Mouse (Mus musculus): ENCODE data around the gene Rab3a.

Gene Rab3a

GRCm38 (mm10) chr8:70776496-70777444 lies 22.3 kb downstream of the Rab3a start, which contains the start of gene Pik3r2:
Pik3r2 (minus strand) TSS chr8:70776713.
- DNase-seq: peak; percentile 94 to 100

DNA sequence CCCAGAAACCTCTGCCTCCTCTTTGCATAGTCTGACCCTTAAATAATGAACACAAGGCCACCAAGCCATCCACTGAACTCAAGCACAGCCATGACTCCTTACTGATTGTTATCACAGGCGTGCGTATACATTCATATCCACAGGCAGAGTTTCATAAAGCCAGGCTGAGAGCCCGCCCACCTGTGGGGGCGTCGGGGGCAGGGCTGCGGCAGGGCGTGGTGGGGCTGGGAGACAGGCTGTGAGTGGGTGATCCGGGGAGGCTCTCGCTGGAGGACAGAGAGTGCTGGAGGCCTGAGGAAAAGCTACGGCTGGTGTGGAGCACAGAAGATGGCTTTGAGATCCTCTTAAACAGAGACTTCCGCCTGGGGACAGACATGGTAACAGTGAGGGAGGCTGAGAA lies 25.6 kb downstream of the Rab3a start:
- DNase-seq: no peak

GRCm38 (mm10) chr8:70786291-70787050 lies 32.0 kb downstream of the Rab3a start:
- DNase-seq: no peak

DNA sequence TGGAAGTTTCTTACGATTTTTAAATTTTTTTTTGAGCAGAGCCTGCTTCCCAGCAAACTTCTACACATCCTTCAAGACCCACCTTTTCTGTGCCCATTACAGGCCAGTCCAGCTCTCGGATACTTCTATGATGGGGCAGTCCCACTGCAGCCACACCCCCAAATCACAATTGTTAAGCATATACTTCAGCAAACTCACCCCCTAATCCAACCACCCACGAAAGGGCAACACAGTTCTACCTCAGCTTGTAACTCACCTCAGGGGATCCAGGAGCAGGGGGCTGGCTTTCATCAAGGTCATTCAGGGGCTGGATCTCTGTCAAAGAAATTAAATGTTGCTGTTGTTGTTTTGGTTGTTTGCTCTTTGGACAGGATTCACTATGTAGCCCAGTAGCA lies 32.6 kb downstream of the Rab3a start:
- no peak for DNase-seq

DNA sequence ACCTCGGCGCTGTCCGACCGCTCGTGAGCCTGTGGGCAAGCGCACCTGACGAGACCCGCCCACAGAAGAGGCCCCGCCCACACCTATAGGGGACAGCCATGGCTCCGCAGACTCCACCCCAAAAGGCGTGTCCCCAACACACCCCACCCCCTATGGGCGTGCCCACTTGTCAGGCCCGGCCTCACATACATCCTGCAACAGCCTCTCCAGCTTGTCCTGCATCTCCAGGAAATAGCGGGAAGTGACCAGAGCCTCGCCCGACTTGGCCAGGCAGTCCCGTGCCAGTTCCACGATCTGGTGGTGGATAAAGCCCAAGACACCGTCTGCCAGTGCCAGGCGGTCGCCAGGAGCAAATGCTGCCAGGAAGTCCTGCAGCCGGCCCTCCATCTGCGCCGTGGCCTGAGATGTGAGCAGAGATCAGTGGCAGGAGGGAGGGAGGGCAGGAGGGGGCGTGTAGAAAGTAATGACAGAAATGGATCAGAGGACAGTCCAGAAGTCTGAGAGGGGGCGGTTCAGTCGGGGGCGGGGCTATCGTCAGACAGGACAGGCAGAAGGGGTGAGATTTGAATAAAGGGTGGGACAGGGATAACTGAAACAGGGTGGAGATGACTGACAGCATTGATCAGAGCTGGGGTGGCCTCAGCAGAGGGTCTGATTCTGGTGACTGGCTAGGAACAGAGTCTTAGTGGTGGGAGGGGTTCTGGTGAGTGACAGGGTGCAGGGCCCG lies 33.6 kb downstream of the Rab3a start:
- DNase-seq: peak; percentile 88 to 91

DNA sequence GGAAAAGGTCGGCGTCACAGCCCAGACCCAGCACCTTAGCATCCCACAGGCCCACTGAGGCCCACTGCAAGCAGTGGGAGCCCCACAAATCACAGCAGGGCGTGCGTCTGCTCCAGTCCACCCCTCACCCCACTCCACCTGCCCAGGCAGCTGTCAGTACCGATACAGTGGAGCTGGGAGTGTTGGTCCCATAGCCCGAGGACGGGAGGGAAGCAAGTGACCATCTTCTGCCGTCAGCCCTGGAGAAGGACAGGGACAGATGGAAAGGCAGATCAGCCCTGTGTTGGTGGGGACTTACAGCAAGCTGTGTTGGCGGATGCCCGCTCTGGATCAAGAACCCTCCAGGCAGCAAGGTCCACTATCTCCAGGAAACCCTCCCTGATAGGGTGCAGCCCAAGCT lies 34.6 kb downstream of the Rab3a start:
- DNase-seq: no peak

DNA sequence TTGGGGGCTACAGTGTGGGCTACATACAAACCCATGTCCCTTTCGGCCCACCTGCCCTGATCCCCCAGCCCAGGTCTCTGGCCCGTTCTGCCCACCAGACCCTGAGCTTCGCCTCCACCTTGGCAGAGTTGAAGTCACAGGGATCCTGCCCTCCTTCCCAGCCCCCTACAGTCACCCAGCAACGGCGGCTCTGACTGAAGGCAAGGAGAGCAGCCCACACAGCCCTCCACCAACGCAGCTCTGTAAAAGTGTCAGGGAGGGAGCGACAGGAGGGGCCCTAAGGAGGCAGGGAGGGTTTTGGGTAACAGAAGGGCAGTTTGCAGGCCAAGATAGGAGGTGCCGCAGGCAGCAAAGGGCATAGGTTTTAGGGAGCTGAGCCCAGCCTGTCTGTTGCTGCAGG lies 36.4 kb downstream of the Rab3a start:
- DNase-seq: no peak

GRCm38 (mm10) chr8:70791294-70791701 lies 36.8 kb downstream of the Rab3a start:
- DNase-seq: no peak

GRCm38 (mm10) chr8:70791975-70792691 lies 37.7 kb downstream of the Rab3a start:
- DNase-seq: peak; percentile 85 to 90

- DNase-seq: peak; percentile 65
Measured at GRCm38 (mm10) chr8:70792700-70793099, 38.2 kb downstream of the Rab3a start.

- DNase-seq: no peak
Measured at GRCm38 (mm10) chr8:70794215-70794614, 39.7 kb downstream of the Rab3a start.

DNA sequence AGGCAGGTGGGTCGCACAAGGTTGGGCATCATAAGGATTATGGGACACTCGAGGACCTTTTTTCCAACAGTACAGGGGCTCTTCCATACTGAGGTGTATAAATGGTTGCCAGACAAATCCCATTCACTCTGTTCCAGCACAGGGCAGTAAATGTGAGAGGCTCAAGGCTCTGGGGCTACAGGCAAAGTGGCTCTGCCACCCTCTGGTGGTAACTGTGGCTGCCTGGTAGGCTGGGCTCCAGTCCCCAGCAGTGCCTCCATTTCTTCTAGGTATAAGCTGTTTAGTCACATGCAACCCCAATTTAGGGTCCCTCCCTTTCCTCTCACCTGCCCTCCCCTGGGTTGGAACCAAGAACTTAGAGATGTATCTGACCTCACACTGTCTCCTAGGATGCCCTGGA lies 40.9 kb downstream of the Rab3a start:
- DNase-seq: no peak

DNA sequence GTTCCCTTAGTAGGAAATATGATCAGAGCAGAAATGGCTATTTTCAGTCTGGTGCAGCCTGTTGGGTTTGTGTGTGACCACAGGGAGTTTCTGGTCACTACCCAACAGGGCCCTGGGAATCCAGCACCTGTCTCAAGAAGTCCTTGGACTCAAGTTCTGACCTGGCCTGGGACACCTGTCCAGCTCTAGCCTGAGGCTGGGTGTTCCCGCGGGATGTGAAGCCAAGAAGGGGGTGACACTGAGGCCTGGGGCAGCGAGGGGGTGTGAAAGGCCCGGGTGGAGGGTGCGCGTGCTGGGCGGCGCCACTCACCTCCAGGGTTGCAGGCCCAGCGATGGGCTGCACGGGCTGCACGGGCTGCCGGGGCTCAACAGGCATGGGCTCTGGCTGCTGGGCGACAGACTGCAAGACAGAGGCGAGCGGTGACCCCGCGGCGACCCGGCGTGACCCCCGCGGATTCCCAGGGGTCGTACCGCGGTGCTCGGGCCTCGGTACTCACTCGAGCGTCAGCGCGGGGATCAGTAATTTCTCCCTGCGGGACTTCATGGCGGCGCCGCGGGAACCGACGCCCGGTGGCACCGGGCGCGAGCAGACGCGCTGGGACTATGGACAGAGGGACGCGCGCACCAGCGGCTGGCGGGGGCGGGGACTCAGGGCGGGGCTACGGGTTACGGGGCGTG lies 42.1 kb downstream of the Rab3a start:
- DNase-seq: no peak

DNA sequence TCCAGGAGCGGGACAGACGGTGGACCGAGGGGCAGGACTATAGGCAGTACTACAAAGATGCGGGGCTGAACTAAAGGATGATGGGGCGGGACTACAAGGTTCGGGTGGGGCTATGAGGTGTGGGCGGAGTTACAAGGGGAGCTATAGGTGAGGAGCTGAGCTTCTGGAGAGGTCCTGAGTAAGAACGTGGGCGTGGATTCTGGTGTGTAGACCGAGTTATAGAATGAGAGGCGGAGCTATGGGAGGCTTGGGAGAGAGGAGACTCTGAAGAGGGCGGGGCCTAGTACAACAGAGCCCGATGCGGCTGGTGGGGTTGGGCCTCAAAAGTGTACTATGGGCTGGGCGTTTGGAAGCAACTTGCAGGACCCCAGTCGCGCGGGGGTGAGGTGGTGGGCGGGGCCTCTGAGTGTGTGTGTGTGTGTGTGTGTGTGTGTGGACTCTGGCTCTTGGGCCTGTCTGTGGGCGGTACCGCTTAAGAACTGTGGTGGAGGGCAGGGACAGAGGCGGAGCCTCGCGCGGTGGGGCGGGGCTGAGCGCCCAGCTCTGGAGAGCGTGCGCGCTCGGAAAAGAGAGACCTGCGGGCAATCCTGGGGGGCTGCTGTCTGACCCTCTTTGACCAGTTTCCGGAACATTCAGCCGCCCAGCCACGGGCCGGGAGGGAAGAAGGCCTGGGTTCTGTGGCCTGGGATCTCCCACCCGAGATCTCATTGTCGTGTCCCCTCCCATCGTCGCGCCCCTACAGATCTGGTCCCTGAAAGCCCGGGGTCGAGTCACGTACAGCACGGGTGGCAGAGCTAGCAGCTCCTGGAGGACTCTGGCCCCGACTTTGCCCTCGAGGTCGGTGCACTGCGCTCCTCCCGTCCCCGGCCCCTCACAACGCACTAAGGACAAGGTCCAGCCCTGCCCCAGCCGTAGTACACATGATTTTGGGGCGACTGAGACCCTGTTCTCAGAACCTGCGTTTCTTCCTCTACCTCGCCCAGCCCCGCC lies 42.9 kb downstream of the Rab3a start:
- DNase-seq: peak; percentile 78 to 83

DNA sequence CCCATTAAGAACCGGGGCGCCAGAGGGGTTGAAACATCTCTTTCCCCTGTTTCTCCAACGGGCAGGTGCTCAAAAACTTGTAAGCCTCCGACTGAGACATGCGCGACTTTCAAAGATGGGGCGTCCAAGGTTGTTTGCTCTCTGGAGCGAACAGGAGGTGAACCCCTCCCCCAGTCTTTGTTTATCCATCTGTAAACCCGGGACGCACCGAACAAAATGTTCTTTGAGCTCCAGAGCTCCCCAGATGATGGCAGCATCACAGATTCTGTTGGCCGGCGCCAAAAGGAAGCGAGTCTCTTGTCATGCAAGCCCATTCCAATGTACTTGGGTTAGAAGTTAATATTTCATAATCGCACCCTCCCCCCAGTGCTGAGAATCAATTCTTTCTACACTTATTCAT lies 43.8 kb downstream of the Rab3a start:
- no peak for DNase-seq

DNA sequence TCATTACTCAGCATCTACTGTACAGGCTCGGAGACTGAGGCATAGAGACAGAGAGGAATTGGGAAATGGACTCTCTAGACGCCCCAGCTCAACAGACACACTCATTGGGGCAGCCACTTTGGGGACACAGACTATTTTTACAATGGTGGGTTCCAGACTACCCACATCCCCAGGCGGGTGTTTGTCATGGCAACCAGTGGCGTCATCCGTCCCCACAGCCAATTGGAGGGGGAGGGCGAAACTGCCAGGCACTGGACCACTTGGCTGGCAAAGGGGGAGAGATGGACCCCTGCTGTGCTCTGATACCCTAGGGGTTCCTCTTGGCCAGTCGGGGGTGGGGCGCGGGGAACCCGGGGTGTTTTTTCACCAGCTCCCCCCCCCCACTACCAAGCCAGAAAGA lies 46.2 kb downstream of the Rab3a start:
- no peak for DNase-seq

DNA sequence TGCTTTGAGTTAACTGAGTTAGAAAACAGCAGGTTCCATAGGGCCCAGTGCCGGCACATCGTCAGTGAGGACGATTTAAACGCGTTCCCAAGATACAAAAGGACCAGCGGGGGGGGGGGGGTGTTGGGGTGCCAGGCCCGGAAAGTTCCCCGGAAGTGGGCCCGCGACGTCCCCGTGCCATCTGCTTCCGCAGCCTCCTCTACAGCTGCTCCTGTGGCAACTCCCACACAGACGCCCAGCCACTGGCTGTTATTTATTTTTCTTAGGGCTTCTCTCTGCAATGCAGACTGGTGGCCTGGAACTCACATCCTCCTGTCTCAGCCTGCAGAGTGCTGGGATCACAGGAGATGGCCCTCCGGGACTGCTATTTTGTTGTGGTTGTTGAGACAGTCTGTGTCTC lies 46.7 kb downstream of the Rab3a start:
- no peak for DNase-seq

DNA sequence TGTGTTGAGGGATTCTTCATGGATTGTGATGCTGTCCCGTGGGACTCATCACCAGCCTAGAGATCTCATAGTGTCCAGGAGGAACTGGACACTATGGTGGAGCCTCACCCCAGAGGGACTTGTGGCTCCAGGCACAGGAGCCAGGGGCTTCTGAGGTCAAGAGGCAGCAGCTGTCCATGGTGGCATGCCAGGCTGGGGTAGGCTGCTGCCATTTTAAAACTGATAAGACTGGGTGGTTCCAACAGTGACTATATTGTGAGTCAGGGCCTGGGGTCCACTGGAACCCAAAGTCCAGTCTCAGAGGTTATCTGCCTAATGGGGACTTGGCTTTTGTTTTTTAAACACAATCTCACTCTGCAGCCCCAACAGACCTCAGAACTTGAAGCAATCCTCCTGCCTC lies 47.4 kb downstream of the Rab3a start:
- DNase-seq: no peak

GRCm38 (mm10) chr8:70802786-70803510 lies 48.5 kb downstream of the Rab3a start:
- DNase-seq: no peak
